Mouse (Mus musculus) CD4-positive helper T cell, adult 2 months (primary cell): ENCODE results near the gene Catsperz.
"Not testable (repeated sequence)": the region's sequence is repeated elsewhere in the genome, so short reads cannot be mapped to it uniquely, and the experiment has no call there.

Experiments
- DNase-seq: peaks from one replicate; pipeline ENCODE4 v3.0.0-alpha.2; 2012; ENCODE audit warnings: low read depth, missing footprints, low spot score

The Catsperz gene

DNA sequence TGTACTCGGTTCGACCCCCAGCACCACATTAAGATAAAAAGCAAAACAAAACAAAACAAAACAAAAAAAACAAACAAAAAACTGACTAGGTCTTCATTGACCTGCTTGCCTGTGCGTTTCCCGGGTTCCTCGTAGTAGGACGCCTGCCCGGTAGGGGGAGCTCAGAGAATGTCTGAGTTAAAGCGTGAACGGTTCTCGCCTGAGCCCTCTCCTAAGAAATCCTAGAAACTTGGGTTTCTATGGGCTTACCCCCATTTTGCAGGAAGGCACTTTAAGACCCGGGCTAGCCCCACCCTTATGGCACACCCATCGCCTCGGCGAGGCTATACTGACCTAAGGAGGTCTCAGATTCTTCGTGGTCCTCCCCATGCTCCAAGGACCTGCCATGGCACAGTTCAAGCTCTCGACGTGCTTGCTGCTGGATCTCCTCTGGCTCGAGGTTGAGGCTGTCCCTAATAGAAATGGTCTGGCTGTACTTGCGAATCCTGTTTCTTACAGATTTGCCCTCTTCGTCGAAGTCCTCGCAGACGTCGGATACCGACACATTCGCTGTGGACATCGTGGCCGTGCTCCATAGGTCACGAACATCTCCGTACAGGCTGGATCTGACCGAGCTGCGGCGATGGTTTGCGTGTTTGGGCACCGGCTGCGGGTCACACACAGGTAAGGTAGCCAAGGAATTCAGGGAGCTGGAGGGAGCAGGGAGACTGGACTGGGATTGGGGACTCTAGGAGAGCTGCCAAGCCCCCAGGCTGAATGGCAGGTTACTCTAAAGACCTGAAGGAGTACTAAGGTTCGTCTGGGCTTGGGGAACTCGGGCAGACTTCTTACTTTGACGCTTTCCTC, 496 bp downstream of the Catsperz start:
- DNase-seq = peak; percentile 78

DNA sequence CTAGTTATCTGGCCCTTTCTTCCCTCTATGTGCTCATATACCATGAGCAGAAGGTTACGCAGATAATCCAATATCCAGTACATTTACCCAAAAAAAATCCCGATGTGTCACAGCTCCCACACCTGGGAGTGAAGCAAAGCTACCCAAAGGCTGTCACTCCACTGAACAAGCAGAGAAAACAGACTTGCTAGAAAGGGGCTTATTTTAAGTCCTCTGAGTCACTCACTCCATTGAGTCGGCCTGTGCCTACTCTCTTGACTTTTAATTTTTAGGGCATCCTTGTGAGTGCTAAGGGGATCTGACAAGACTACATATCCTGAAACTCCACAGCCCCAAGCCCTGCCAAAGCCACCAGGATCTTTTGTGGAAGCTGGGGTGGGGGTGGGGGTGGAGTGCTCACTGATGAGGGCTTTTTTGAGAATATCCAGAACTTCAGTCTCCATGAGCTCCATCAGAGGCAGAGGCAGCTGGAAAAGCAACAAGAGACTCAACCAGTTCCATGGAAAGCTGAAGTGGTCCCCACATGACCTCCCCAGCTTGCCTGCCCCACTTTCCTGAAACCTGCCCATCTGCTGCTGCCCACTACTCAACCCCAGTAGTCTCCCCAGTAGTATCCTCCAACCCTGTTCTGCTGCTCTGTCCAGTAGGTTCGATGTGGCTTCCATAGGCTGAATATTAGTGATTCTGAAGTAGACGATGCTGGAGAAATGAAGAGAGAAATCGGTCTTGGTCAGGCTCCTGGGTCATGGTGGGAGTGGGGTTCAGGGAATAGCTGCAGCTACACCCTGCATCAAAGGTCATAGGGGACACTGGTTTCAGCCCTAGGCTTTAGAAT, 2.1 kb downstream of the Catsperz start:
- no peak for DNase-seq

DNA sequence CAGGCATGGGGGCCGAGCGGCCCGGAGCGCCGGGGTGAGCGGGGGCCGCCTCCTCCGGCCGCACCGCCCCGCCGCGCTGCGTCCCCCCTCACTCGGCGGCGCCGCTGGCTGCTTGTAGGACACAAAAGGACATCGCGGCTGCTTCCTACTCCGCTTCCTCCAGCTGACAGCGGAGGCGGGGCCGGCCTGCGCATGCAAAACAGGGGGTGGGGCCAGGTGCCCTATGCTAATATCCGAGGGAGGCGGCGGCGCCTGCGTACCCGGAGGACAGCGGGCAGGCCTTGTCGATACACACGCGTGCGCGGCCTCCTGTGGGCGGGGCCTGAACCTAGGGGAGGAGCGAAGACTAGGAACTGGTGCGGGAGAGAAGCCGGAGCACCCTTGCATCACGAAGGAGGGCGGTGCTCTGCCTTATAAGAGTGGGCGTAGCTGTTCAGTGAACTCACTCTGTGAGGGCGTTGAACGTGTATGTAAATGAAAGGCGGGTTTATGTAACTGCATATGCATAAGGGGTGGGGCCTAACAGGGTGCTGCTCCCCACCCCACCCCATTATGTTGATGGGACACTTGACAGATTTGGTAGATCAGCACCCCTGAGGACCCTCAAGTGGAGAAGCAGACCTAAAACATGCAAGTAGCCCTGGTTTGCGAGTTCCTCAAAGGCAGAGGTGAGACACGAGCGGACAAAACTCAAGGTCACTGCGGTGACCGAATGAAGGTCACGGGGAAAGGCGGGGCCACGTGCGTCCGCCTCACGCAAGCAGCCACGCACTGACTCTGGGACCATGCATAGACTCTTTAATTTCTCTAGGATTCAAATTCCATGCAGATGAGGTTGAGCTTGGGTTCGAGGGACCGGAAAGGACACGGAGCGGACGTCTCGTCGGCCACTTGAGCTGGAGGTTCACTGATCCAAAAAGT, 3.3 kb downstream of the Catsperz start, which contains the start of gene Esrra:
Esrra (minus strand) TSS at position 167 of the 921 bp plus-strand sequence.
- DNase-seq = peak; percentile 100

DNA sequence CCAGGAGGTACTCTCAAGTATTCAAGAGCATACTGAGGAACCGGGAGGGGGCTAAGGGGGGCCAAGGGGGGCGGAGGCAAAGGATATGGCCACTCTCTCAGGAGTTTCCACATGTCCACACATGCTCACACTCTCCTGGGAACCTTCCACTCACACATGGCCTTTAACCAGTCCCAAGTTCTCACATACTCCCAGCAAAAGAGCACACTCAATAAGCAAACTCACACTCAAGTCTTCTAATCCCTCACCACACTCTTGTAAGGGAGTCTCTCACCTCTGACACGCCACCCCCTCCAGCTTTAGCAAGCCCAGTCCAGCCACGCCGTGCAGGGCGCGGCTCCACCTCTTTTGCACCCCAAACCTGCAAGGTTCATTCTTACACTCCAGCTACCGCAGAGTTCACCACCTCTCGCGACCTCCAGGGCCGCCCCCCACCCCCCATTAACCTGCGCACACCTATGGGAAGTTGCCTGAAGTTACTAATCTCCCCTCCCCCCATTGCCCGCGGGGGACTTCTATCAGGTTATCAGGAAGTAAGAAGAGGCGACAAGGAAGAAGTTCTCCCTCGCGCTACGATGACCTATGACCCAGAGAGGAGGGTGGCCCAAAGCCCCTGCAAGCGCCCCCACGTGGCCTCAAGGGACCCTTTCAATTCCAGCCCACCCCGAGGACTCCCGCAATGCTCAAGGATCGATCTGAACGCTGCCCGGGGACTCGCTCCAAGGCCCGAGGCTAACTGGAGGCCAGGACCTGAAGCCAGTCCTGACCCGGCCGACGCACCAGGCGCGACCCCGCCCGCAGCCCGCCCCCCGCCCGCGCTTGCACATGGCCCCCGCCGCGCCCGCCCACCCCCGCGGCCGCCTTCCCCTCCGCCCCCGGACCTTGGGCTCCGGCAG, 4.2 kb downstream of the Catsperz start:
- DNase-seq = peak; percentile 70

DNA sequence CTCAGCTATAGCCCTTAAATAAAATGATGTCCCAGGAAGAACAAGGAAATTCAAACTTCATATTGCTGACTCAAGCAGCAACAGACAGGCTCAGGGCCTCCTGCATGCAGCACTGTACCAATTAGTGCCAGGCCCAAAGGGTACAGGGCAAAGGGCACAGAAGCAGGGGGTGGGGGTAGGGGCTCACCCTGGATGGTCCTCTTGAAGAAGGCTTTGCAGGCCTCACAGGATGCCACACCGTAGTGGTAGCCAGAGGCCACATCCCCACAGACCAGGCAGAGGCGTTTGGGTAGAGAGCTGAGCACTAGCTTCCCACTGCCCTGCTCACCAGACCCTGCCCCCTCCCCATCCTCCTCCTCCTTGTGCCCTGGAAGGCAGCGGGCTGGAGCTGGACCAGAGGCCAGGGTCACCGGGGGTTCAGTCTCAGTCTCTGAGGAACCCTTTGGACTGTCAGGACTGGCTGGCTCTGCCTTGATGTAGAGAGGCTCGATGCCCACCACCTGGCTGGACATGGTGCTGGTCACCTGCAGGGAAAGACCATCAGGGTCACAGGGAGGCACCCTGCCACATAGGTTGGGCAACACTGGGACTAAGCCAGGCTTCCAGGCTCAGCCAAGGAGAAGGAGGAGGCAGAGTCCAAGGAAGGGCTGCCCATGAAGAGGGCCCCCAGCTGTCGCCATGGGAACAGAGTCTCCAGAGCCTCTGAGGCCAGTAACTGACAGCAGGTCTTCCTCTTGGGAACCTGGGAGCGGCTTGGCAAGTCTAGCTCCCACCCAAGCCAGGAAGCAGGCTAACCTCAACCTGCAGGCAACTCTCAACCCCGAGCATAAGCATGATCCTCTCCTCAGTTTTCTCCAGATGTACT, 5.1 kb downstream of the Catsperz start:
- DNase-seq = no peak

DNA sequence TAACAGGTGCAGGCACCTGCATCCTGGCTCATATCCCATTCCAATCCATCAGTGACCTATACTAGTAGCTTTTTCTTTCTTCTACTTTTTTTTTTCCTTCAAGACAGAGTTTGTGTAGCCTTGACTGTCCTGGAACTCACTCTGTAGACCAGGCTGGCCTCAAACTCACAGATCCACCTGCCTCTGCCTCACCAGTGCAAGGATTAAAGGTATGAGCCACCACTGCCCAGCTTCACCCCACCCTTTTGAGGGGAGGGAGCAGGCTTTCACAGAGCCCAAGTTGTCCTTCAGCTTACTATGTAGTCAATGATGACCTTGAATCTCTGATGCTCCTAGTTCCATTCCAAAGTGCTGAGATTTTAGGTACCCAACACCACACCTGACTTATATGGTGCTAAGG, 5.7 kb downstream of the Catsperz start:
- DNase-seq = no peak

DNA sequence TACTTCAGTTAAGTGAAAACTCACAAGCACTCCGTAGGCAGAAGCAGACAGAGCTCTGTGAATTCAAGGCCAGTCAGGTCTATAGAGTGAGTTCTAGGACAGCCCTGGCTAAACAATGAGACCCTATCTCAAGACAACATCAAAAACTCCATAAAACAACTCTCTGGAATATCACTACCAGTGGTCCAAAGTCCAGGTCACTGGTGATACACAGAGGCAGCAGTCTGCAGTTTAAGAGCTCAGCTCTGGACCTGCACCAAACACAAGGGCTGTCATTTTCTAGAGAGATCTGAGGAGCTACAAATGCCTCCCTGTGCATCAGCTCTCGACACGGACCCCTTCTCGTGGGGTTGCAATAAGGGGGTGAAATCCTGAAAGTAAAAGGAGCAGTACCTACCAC, 6.9 kb downstream of the Catsperz start:
- no peak for DNase-seq

DNA sequence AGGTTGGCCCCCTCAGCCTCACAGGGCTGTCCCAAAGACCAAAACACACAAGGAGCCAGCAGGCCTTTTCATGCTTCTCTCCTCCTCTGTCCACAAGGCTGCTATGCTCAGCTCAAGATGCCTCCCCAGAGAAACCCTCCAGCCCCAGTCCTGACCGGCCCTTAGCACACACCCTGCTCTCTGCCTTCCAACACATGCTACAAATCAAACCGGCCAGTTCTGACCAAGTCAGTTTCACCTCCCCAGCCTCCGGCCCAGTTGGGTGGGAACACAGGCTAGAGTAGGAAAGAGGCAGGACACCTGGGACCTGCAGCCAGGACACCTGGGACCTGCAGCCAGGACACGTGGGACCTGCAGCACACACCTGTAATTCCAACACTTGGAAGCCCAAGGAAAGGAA, 8.7 kb downstream of the Catsperz start:
- DNase-seq = no peak

DNA sequence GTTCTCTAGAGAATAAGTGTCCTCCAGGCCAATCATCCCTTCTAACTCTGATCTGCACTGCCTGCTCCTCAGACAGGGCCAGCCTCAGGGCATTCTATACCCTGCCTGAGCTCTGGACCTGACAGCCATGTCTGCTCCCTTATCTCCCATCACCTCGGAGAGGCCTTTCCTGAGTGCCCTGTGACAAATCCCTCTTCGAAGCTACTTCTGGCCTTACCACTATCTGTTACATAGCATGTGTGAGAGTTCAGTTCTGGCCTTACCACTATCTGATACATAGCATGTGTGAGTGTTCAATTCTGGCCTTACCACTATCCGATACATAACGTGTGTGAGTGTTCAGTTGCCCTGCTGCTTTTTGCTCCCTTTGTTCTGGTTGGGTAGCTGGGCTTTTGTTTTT, 9.9 kb downstream of the Catsperz start:
- DNase-seq = no peak

DNA sequence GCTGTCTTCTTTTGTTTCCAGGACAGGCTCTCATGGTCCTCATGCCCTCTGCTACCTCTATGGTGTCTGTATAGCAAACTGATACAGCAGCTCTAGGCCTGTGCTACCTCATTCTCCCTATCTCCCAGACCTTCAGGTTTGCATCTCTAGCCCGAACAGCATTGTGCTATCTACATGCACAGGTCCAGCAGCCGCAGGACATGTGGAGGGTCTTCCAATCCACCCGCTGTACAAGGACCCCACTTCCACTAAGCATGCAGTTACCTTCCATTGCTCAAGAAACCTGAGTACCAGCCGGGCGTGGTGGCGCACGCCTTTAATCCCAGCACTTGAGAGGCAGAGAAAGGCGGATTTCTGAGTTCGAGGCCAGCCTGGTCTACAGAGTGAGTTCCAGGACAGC, 10.6 kb downstream of the Catsperz start:
- no peak for DNase-seq

DNA sequence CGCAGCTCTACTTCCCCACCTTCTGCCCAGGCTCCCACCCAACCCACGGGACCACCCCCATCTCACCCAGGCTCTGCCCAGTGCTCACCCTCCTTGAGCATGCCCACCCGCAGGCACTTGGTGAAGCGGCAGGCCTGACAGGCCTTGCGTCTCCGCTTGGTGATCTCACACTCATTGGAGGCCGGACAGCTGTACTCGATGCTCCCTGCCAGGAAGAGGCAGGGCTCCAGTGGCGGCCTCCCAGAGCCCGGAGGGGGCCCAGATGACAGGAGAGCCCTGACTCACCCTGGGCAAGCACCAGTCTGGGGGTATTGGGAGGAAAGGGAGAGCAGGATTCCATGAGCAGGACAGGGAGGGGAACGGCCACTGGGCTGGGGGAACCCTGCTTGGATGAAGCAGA, 11.2 kb downstream of the Catsperz start:
- no peak for DNase-seq

DNA sequence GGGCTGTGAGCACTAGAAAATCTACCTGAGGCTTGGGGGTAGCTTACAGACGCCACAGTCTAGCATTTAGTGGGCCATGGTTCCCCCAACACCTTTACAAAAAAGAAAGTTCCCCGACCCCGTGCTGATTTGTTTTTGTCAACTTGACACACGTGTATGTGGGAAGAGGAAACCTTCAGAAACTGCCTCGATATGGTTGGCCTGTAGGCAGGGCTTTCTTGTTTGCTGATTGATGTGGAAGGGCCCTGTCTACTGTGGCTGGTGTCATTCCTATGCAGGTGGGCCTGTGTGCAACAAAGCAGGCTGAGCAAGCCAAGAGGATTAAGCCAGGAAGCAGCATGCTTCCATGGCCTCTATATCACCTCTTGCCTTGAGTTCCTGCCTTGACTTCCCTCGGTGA, 12.1 kb downstream of the Catsperz start:
- DNase-seq = no peak

DNA sequence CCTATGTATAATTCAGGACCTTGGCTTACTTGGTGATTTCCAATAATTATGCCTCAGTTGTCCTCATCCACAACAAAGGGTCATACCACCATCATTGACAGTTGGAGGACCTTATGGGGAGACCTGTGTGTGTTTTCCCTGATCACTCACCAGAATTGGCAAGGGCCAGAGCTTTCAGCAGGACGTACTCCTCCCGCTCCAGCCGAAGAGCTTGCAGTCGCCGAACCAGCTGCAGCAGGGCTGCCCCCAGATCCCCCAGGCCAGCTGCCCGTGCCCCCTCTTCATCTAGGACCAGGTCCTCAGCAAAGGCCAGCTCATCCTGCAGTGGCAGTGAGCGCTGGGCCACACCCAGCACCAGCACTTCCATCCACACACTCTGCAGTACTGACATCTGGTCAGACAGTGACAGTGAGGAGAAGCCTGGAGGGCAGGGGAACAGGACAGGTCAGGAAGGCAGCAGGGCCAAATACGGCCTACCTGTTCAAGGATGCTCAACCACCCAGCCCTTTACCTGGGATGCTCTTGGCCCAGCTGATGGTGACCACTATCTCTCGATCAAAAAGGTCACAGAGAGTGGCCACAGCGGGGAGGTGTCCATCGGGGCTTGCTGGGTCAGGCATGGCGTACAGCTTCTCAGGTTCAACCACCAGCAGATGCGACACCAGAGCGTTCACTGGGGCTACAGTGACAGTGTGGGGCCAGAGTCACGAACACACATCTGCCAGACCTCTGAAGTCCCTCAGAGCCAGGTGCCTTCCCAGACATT, 12.8 kb downstream of the Catsperz start:
- DNase-seq = no peak

DNA sequence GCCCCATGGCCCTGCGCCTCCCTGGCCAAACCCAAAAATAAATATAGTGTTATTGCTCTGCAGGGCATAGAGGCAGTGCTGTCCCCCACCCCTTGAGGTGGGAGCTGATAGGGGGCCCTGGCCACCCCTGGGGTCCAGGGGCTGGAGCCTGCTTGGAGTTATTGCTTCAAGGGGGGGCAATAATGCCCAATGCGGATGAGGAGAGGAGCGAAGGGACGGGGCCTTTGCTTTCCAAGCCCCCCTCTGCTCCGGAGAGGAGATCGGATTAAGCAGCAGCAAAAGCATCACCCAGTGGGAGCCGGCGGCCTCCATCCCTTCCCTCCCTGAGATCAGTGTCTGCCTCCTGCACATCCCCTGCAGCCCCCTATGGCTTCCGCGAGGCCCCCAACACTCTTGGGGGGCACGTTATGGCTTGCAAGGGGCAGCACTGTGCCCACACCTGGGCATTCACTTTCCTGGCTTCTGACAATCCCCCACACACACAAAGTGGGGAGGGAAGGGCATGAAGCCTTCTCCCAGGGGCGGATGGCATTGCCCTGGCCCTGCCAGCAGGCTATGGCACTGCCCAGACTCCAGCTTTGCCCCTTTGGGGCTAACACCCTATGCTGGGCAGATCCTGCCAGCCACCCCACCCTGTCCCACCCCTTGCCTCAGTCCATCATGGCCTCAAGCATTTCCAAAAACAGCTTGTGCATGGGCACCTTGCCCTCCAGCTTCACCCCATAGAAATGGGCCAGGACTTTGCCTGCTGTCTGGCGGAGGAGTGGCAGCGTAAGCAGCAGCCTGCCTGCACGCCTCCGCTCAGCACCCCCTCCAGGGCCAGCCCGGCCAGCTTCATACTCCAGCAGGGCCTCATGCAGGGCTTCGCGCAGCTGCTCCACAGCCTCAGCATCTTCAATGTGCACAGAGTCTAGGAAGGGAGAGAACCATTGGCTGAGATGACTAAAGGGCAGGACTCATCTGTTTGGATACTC, 13.8 kb downstream of the Catsperz start:
- DNase-seq = no peak

DNA sequence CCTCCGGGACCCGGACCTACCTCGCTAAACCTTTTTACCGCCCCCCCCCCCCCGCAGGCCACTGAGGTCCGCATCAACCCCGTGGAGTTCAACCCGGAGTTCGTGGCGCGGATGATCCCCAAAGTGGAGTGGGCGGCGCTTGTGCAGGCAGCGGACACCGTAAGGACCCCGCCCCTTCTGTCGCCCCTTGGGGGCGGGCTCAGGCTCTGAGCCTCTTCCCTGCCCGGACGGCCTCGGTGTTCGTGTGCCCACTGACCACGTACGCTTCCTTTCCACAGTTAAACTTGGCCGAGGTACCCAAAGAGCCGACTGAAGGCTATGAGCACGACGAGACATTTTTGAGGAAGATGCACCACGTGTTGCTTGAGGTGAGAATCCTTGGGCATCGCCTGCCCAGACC, 14.9 kb downstream of the Catsperz start:
- not testable (repeated sequence) for DNase-seq

DNA sequence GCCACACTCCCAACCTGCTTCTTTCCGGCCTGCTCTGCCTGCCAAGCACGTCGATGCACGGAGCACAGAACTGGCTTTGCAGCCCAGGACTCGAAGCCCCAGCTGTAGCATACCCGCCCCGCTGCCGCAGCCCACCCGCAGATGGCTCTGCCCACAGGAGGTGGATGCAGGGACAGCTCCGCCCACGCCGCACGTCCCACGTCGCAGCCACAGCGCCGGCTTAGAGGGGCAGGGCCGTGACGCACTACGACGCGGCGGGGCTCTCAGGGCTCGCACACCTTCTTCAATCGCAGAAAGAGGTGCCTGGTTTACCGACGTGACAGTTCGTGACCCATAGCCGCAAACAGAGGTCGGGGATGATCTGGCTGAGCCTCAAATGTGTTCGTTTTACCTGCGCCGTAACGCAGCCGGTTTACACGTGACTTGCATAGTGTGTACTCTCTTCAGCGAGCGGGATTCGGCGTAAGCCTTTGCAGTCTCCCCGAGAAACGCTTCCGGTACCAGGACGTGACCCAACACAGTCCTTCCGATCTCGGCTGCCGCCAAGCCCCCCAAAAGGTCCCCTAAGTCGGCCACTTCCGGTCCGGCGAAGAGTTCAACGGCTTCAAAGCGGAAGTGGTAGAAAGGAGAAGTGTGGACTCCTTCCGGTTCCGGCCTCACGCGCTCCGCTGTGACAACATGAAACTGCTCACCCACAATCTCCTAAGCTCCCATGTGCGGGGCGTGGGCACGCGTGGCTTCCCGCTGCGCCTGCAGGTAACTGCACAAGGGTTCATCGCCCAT, 15.5 kb downstream of the Catsperz start, which contains the start of the genes Trmt112 and Prdx5:
Trmt112 (plus strand) TSS at position 192 of the 783 bp plus-strand sequence.
Prdx5 (minus strand) TSS at position 600 of the 783 bp plus-strand sequence.
- DNase-seq = peak; percentile 95

DNA sequence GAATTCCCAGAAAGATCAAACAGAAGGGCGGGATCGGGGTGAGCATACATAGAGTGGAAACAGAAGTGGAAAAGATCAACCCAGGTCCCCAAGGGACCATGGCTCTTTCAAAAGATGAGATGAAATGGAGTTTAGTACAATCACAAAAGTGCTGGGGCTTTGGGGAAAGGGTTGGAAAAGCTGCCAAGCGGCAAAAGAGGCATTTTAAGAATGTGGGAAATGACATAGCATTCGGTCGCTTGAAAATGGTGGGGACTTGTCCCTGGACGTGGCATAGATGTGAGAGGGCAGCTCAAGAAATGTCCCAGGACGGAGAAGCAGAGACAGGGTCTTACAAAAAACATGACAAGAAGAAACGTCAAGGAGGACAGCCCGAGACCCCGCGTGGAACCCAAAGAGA, 16.2 kb downstream of the Catsperz start:
- DNase-seq = no peak
